Mouse (Mus musculus) gastrocnemius, adult 18-20 months (tissue): ENCODE results near the gene Kif19a. TPM values are rescaled to one million over a fixed set of nuclear protein-coding genes. Genes with fewer than 3 reads are reported as not detected.

Experiments used
- DNase-seq: peaks from one replicate; pipeline ENCODE4 v3.0.0; 2021; ENCODE audit warnings: low spot score
- long read RNA-seq, 2 experiments: library from polyadenylated mRNA; stranded (forward); transcript quantifications; one replicate each; pipeline ENCODE4 v2.0.0; 2021
- total RNA-seq, 2 experiments: library from RNA; stranded (reverse); gene quantifications; 2 replicates each; pipeline ENCODE4 v1.2.3; 2021

The Kif19a gene
- 1 to 10 TPM in 1 of 2 experiments, under 1 TPM in 1; 0.57 to 1.1 TPM for total RNA-seq
- long read RNA-seq, experiment 1: 0 reads
- long read RNA-seq, experiment 2: 0 reads

GRCm38 (mm10) chr11:114764820-114765818 is at the start of gene Kif19a:
Gene Kif19a, plus strand, starts transcription at chr11:114765388.
- DNase-seq: peak; percentile 39

GRCm38 (mm10) chr11:114715531-114715930 is 49.7 kb upstream of the Kif19a start:
- DNase-seq: peak; percentile 61

- DNase-seq: no peak
Observed at GRCm38 (mm10) chr11:114720535-114720934, 44.7 kb upstream of the Kif19a start.

GRCm38 (mm10) chr11:114722438-114722837 is 42.8 kb upstream of the Kif19a start:
- no peak for DNase-seq

GRCm38 (mm10) chr11:114723030-114723429 is 42.2 kb upstream of the Kif19a start:
- no peak for DNase-seq

GRCm38 (mm10) chr11:114724787-114725590 is 40.2 kb upstream of the Kif19a start:
- peak; percentile 68 for DNase-seq

GRCm38 (mm10) chr11:114726965-114727825 is 38.0 kb upstream of the Kif19a start, which contains the start of gene Dnaic2:
Gene Dnaic2, plus strand, starts transcription at chr11:114727408.
- peak; percentile 71 for DNase-seq

GRCm38 (mm10) chr11:114727826-114728186 is 37.4 kb upstream of the Kif19a start:
- no peak for DNase-seq

GRCm38 (mm10) chr11:114728333-114728732 is 36.9 kb upstream of the Kif19a start:
- DNase-seq: no peak

- no peak for DNase-seq
Observed at GRCm38 (mm10) chr11:114729832-114730363, 35.3 kb upstream of the Kif19a start.

GRCm38 (mm10) chr11:114731711-114732110 is 33.5 kb upstream of the Kif19a start:
- DNase-seq: no peak

DNA sequence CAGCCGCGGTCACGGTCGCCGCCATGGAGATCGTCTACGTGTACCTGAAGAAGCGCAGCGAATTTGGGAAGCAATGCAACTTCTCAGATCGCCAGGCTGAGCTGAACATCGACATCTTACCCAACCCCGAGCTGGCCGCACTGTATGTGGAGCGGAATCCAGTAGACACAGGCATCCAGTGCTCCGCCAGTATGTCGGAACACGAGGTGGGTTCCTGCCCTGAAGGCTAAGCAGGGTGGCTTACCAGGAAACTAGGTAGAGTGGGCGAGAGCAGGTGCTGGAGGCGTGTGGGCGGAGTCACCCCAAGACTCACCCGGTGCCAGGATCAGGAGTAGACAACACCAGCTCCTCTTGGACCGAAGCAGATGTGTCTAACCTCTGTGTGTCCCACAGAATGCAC is 32.3 kb upstream of the Kif19a start:
- DNase-seq: no peak

DNA sequence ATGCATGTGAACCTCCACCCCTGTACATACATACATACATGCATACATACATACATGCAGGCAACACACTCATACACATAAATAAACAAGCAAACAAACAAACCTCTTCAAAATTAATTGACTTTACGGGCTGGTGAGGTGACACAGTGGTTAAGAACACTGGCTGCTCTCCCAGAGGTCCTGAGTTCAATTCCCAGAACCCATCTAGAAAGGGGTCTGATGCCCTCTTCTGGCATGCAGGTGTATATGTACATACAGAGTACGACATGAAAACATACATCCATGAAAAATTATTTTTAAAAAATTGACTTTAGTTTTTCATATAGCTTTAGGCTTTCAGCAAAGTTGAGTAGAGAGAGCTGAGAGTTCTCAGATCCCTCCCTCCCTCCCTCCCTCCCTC is 29.1 kb upstream of the Kif19a start:
- no peak for DNase-seq

DNA sequence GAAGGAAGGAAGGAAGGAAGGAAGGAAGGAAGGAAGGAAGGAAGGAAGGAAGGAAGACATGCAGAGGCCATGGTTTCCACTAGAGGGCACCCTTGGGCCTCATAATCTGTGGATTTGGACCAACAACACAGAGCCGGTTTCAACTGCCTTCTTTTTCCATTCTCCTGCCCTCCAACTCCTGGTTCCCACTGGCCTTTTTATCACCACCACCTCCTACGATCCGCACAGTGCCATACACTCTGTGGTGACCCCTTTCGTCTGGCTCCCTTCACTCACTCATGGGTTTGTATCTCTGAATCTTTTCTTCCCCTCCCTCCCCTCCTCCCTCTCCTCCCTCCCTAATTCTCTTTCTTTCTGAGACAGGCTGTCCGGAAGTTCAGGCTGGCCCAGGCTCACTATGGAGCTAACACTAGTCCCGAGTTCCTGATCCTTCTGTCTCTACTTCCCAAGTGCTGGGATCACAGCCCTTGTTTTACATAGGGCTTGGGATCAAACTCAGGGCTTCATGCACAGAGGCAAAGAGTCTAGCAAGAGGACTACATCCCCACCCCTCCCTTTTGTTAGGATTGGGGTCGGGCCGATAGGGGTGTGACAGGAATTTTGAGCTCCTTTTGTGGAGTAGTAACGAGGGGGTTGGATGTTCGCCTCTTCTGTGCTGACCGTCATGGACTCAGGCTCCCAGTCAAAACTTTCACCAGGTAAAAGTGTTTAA is 28.1 kb upstream of the Kif19a start:
- DNase-seq: peak; percentile 60

GRCm38 (mm10) chr11:114740598-114740997 is 24.6 kb upstream of the Kif19a start:
- DNase-seq: no peak

- DNase-seq: no peak
Observed at GRCm38 (mm10) chr11:114741451-114741850, 23.7 kb upstream of the Kif19a start.

- DNase-seq: peak; percentile 91
Observed at GRCm38 (mm10) chr11:114745134-114745533, 20.1 kb upstream of the Kif19a start.

- DNase-seq: no peak
Observed at GRCm38 (mm10) chr11:114747564-114748138, 17.5 kb upstream of the Kif19a start.

DNA sequence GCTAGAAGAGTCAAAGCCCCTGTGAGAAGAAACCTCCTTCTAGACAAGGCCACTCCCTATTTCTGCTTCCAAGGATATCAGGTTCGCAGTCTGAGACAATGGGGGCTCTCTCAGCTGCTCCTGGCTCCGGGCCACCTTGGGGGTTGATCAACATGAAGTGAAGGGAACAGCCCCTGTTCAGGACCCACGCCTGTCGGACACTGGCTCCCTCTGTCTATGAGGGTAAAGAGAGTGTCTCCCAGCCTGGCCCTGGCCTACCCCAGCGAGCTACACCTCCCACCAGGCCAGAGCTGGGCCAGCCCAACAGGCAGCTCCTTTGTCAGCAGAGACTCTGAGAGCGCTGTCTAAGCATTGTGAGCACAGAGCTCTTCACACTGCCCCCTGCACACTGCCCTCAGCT is 4.7 kb downstream of the Kif19a start:
- DNase-seq: no peak

- no peak for DNase-seq
Observed at GRCm38 (mm10) chr11:114771896-114772295, 6.7 kb downstream of the Kif19a start.
